Mouse (Mus musculus) liver, embryonic 14.5 days (tissue): ENCODE data around the gene Bend5.

ENCODE experiments used
- CTCF ChIP-seq: IDR thresholded peaks from 2 replicates; pipeline ENCODE4 v1.5.1; 2016; ENCODE audit warnings: antibody characterized with exemption, low read depth, control low read depth
- EP300 ChIP-seq: IDR thresholded peaks from 2 replicates; pipeline ENCODE4 v1.6.1; 2016; ENCODE audit warnings: antibody characterized with exemption, low read depth

- no peak for TF ChIP-seq CTCF
- peak; percentile 86 for TF ChIP-seq EP300
These were observed 86.6 kb downstream of the Bend5 start for GRCm38 (mm10) chr4:111501441-111501840.
